Mouse (Mus musculus) forebrain, embryonic 14.5 days (tissue): ENCODE measurements around the gene Psd. TPM values are rescaled to one million over a fixed set of nuclear protein-coding genes. Genes with fewer than 3 reads are reported as not detected.

Source experiments
- ATAC-seq: fragments of 200-750 bp; cut with Nextera tagmentation; 2 replicates; pipeline ENCODE4 v1.8.0; 2017; ENCODE audit warnings: mild to moderate bottlenecking, moderate library complexity
- DNase-seq: peaks from one replicate; pipeline ENCODE4 v3.0.0-alpha.2; 2015; ENCODE audit warnings: low spot score
- H3K27ac ChIP-seq: fragments of 300-500 bp; sonication (generic); 2 replicates; pipeline ENCODE4 v1.5.1; 2014; ENCODE audit warnings: low read depth, mild to moderate bottlenecking, control low read depth, low read length, moderate library complexity
- H3K27me3 ChIP-seq: fragments of 300-500 bp; sonication (generic); replicated peaks from 2 replicates; pipeline ENCODE4 v1.6.1; 2014; ENCODE audit warnings: low read length, control low read depth, mixed read lengths; ENCODE audit not compliant: control insufficient read depth, insufficient read depth
- H3K36me3 ChIP-seq: fragments of 300-500 bp; sonication (generic); 2 replicates; pipeline ENCODE4 v1.6.1; 2014; ENCODE audit warnings: low read length, control low read depth; ENCODE audit not compliant: control insufficient read depth, insufficient read depth
- H3K4me1 ChIP-seq: fragments of 300-500 bp; sonication (generic); 2 replicates; pipeline ENCODE4 v1.6.1; 2014; ENCODE audit warnings: antibody characterized with exemption, low read length, control low read depth; ENCODE audit not compliant: control insufficient read depth, insufficient read depth
- H3K4me2 ChIP-seq: fragments of 300-500 bp; sonication (generic); 2 replicates; pipeline ENCODE4 v1.6.1; 2014; ENCODE audit warnings: mild to moderate bottlenecking, control low read depth, low read length
- H3K4me3 ChIP-seq: fragments of 300-500 bp; sonication (generic); 2 replicates; pipeline ENCODE4 v1.5.1; 2014; ENCODE audit warnings: low read depth, low read length, control low read depth
- H3K9ac ChIP-seq: fragments of 300-500 bp; sonication (generic); 2 replicates; pipeline ENCODE4 v1.6.1; 2014; ENCODE audit warnings: mild to moderate bottlenecking, low read length, control low read depth, moderate library complexity
- H3K9me3 ChIP-seq: fragments of 300-500 bp; sonication (generic); replicated peaks from 2 replicates; pipeline ENCODE4 v1.6.1; 2016; ENCODE audit warnings: low read length, control low read depth, mixed read lengths; ENCODE audit not compliant: control insufficient read depth
- WGBS: fragments of 180-500 bp; shearing (Covaris S2); extraction: QIAGEN DNeasy Blood & Tissue Kit; methylation state at CpG from one replicate; pipeline ENCODE4 v1.1.7; 2014; 5-methylcytosine and 5-hydroxymethylcytosine counted together
- polyA plus RNA-seq: library from polyadenylated mRNA; unstranded; fragments of >200 nt; fragmentation: Nextera tagmentation; extraction: Ambion mirVana; gene quantifications from 2 replicates; pipeline ENCODE4 v1.2.1, GENCODE M21; 2014

Psd gene
- polyA plus RNA-seq, 1 experiment from 2014 or later: 68.7 TPM

GRCm38 (mm10) chr19:46331936-46332335 lies 5.0 kb upstream of the Psd start:
- Histone ChIP-seq H3K4me1 (peaks cover 16% of the 10 kb centered on the region), H3K27me3 (no peaks in the 10 kb centered on the region), H3K4me2 (no peak overlapping the region), H3K4me3 (no peak overlapping the region), H3K36me3 (peaks cover 27% of the 10 kb centered on the region), H3K9me3 (no peaks in the 10 kb centered on the region), H3K9ac (no peak overlapping the region), H3K27ac (no peak overlapping the region)
- DNase-seq (no peak), ATAC-seq (no peak)
- WGBS: 87% methylated on average over 3 of the region's 3 CpGs

GRCm38 (mm10) chr19:46331326-46331725 lies 4.4 kb upstream of the Psd start:
- Histone ChIP-seq H3K36me3 (peaks cover 27% of the 10 kb centered on the region), H3K9ac (no peak overlapping the region), H3K27ac (no peak overlapping the region), H3K4me1 (peaks cover 16% of the 10 kb centered on the region), H3K9me3 (no peaks in the 10 kb centered on the region), H3K27me3 (no peaks in the 10 kb centered on the region), H3K4me3 (no peak overlapping the region), H3K4me2 (no peak overlapping the region)
- WGBS: 94% methylated on average over 14 of the region's 14 CpGs
- ATAC-seq: no peak
- DNase-seq: no peak

- WGBS: 92% methylated on average over 12 of the region's 12 CpGs
- peaks cover 27% of the 10 kb centered on the region for H3K36me3 ChIP-seq
- H3K27me3 ChIP-seq: no peaks in the 10 kb centered on the region
- H3K4me1 ChIP-seq: peaks cover 16% of the 10 kb centered on the region
- no peak overlapping the region for H3K4me3 ChIP-seq
- no peak overlapping the region for H3K9ac ChIP-seq
- DNase-seq (no peak), ATAC-seq (no peak)
- H3K4me2 ChIP-seq: no peak overlapping the region
- no peak overlapping the region for H3K27ac ChIP-seq
- no peaks in the 10 kb centered on the region for H3K9me3 ChIP-seq
These were observed 3.7 kb upstream of the Psd start for GRCm38 (mm10) chr19:46330696-46331095.

- no peak overlapping the region for H3K9ac ChIP-seq
- DNase-seq (peak; percentile 66), ATAC-seq (no peak)
- peak overlapping the region; percentile 100 for H3K4me2 ChIP-seq
- H3K36me3 ChIP-seq: peaks cover 27% of the 10 kb centered on the region
- peaks cover 21% of the 10 kb centered on the region for H3K4me1 ChIP-seq
- 0 out of 2 replicates have a peak overlapping the region, but pooled peaks have one; percentile 6 for H3K4me3 ChIP-seq
- H3K9me3 ChIP-seq: no peaks in the 10 kb centered on the region
- H3K27me3 ChIP-seq: no peaks in the 10 kb centered on the region
- WGBS: 6% methylated on average over 16 of the region's 16 CpGs
- no peak overlapping the region for H3K27ac ChIP-seq
These were observed 3.0 kb upstream of the Psd start for GRCm38 (mm10) chr19:46329951-46330350.

- peaks cover 27% of the 10 kb centered on the region for H3K4me1 ChIP-seq
- peak overlapping the region; percentile 77 for H3K9ac ChIP-seq
- H3K9me3 ChIP-seq: no peaks in the 10 kb centered on the region
- peak overlapping the region; percentile 100 for H3K4me2 ChIP-seq
- WGBS: 1% methylated on average over 54 of the region's 54 CpGs
- H3K27me3 ChIP-seq: no peaks in the 10 kb centered on the region; the same call in 1 of the 2 replicates
- peak; percentile 8; the same call in 1 of the 2 replicates for ATAC-seq
- H3K27ac ChIP-seq: peak overlapping the region; percentile 96
- DNase-seq: no peak
- peak overlapping the region; percentile 68 for H3K4me3 ChIP-seq
- H3K36me3 ChIP-seq: peaks cover 27% of the 10 kb centered on the region
These were observed 2.2 kb upstream of the Psd start for GRCm38 (mm10) chr19:46329031-46329641.

GRCm38 (mm10) chr19:46328081-46329030 lies 1.4 kb upstream of the Psd start, which contains the start of gene Fbxl15:
Gene Fbxl15, plus strand, starts transcription at chr19:46328184.
- under 1% methylated on average over 73 of the region's 81 CpGs for WGBS
- Histone ChIP-seq H3K9ac (peak within 1 kb of the TSS; percentile 77), H3K4me3 (peak within 1 kb of the TSS; percentile 68), H3K27me3 (no peaks in the 10 kb centered on the region; the same call in 1 of the 2 replicates), H3K4me2 (peak within 1 kb of the TSS; percentile 100), H3K9me3 (no peaks in the 10 kb centered on the region), H3K27ac (peak within 1 kb of the TSS; percentile 96), H3K36me3 (peaks cover 27% of the 10 kb centered on the region), H3K4me1 (peaks cover 28% of the 10 kb centered on the region)
- DNase-seq: peak; percentile 98
- ATAC-seq: peak; percentile 90

GRCm38 (mm10) chr19:46327531-46328064 lies 642 bp upstream of the Psd start:
- Histone ChIP-seq H3K27me3 (no peaks in the 10 kb centered on the region; the same call in 1 of the 2 replicates), H3K27ac (peak overlapping the region; percentile 96), H3K9me3 (no peaks in the 10 kb centered on the region), H3K36me3 (peaks cover 26% of the 10 kb centered on the region), H3K9ac (peak overlapping the region; percentile 77), H3K4me2 (peak overlapping the region; percentile 100), H3K4me1 (peaks cover 33% of the 10 kb centered on the region), H3K4me3 (peak overlapping the region; percentile 68)
- WGBS: 29% methylated on average over 14 of the region's 14 CpGs
- ATAC-seq (peak; percentile 0; the same call in 1 of the 2 replicates), DNase-seq (no peak)

GRCm38 (mm10) chr19:46326019-46326755 lies 769 bp downstream of the Psd start:
- Histone ChIP-seq H3K27me3 (no peaks in the 10 kb centered on the region; the same call in 1 of the 2 replicates), H3K4me3 (peak overlapping the region; percentile 68), H3K9ac (peak overlapping the region; percentile 77), H3K4me1 (peaks cover 47% of the 10 kb centered on the region), H3K4me2 (peak overlapping the region; percentile 100), H3K27ac (peak overlapping the region; percentile 96; the same call in 1 of the 2 replicates), H3K36me3 (peaks cover 12% of the 10 kb centered on the region), H3K9me3 (no peaks in the 10 kb centered on the region)
- DNase-seq (no peak), ATAC-seq (no peak)
- 3% methylated on average over 28 of the region's 29 CpGs for WGBS
